Mouse (Mus musculus): ENCODE results near the gene Uchl3.
A peak's percentile ranks its signal among the peaks of the same experiment; 100 is the strongest.

The Uchl3 gene

DNA sequence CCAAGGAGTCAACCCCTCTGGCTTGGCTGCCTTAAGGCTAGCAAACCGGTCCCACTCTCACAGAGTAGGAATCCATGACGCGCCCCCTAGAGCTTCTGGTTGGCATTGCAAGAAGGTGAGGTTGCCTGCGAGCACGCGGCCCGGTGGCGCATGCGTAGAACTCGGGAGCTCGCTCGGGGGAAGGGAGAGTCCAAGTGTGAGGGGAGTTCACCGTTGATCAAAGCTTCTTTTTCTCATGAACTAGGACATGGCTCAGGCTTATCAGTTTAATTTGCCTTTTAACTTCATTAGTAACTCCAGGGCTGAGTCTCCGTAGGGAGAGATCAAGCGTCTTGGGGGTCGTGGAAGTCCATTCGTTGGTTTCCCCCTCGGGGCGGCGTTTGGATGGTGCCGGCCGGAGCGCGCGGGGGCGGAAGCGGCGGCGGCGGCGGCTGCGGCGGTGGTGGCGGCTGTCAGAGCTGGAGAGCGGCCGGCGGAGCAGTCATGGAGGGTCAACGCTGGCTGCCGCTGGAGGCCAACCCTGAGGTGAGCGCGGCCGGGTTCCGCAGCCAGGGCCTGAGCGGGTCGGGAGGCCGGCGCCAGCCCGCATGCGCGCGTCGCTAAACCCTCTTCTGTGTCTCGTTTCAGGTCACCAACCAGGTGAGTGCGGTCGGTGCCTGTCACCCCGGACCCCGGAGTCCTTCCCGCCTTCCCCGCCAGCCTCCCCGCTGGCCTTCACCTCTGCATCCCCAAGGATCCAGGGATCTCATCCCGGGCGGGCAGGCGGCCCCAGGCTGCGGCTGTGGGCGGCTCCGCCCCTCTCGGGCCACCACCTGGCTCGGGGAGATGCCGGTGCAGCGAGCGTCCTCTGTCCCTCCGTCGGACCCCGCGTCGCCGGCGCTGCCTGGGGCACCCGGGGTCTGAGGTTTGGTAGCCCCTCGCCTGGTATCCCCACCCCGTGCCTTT lies at the start of gene Uchl3:
Uchl3 (plus strand) TSS at position 387 of the 945 bp plus-strand sequence.
- peak; percentile 96 for DNase-seq (ENCODE audit: low read depth, low spot score)

DNA sequence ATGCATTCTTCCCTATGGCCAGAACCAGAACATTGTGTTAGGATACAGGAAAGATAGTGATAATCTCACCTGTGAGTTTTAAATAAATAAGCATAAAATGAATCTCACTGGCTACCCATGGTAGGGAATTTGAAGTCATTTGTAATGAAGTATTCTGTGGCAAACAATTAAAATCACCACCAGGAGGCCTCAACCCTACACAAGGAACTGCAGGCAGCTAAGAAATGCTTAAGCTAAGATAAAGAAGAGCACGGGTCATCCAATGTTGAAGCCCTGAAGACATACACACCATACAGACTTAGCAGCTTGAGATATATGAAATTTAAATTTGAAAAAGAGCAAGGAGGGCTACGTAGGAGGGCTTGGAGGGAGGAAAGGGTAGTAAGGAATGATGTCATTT lies 47.9 kb upstream of the Uchl3 start:
- DNase-seq (ENCODE audit: low read depth, low spot score): no peak

DNA sequence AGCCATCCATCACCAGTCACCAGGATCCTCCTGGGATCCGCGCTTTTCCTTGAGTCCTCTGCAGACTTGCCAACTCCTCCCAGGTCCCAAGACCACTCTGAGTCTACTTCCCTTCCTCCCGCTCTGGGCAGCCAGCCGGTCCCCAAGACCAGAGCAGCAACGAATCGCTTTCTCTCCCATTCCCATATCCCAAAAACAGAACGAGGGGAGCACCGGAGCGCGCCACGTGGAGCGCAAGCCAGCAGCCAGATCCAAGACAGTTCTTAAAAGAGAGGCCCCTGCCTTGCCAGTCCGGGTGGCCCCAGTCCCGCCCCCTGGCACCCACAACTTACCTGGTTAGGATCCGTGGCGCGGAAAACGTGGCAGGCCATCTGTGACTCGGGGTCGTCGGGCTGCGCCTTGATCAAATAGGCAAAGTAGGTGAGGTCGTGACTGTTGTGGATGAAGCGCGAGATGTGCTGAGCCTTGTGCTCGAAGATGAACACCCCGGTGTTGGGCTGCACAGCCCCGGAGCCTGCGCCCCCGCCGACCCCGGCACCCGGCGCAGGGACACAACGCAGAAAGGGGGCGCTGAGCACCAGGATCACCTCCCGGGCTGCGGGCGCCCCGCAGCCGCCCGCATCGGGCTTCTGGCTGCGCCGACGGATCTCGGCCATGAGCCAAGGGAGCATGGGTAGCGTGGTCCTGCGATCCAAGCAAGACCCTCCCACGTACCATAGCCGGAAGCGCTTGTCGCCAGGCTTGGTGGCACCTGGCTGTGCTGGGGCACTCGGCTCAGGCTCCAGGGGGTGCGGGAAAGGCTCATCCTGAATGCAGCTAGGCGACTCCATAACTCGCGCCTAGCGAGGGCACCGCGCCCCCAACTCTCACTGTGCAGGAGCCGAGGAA lies 45.9 kb upstream of the Uchl3 start:
- peak; percentile 31 for DNase-seq (ENCODE audit: low read depth, low spot score)

GRCm38 (mm10) chr14:101608519-101609368 lies 45.0 kb upstream of the Uchl3 start, which contains the start of gene Tbc1d4:
Gene Tbc1d4 (minus strand): TSS chr14:101609191.
- peak; percentile 77 for DNase-seq (ENCODE audit: low read depth, low spot score)

GRCm38 (mm10) chr14:101610701-101611100 lies 43.1 kb upstream of the Uchl3 start:
- no peak for DNase-seq (ENCODE audit: low read depth, low spot score)

GRCm38 (mm10) chr14:101613206-101613605 lies 40.6 kb upstream of the Uchl3 start:
- no peak for DNase-seq (ENCODE audit: low read depth, low spot score)

DNA sequence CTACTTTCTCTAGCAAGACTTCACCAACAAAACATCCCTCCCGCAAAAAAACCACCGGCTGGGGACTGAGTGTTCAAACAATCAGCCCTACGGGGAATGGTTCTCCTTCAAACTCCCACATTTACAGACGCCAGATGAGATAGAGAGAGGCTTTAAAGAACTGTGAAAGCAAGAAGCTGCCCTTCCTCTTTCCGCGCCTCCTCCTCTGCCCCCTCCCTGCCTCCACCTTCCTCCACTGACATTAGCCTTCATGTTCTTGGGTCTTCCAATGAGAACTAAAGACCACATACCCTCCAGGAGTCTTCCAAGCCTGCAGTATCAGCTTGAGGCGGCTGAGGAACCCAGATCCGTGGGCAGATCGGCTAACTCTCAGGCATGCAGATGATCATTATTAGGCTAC lies 37.6 kb upstream of the Uchl3 start:
- no peak for DNase-seq (ENCODE audit: low read depth, low spot score)

DNA sequence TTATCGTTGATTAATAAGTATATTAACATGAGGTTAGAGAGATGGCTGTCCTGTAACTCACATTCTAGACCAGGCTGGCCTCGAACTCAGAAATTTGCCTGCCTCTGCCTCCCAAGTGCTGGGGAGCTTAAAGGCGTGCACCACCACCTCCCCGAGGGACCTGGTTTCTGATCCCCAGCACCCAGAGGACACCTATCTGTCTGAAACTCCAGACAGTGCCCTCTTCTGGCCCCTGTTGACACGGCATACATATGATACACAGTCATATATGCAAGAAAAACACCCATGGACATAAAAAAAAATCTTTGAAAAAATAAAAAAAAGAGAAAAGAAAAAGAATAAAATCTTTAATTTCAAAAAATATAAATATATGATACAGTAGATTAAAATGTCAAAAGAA lies 36.1 kb upstream of the Uchl3 start:
- no peak for DNase-seq (ENCODE audit: low read depth, low spot score)

- no peak for DNase-seq (ENCODE audit: low read depth, low spot score)
Observed at GRCm38 (mm10) chr14:101630548-101630947, 23.2 kb upstream of the Uchl3 start.

DNA sequence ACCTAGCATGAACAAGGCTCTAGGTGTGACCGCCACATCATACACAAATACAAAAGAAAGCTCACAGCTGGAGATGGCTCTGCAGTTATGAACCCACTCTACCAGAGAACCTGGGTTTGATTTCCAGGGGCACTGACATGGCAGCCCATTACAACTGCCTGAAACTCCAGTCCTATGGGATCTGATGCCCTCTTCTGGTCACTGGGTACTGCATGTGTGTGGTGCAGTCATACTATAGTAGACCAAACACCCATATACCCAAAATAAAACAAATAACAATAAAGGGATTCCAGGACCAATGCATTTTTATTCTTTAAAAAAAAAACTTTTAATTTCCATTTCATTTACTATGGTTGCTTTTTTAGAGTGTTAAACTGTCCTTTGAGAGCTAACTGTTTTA lies 18.0 kb upstream of the Uchl3 start:
- no peak for DNase-seq (ENCODE audit: low read depth, low spot score)

DNA sequence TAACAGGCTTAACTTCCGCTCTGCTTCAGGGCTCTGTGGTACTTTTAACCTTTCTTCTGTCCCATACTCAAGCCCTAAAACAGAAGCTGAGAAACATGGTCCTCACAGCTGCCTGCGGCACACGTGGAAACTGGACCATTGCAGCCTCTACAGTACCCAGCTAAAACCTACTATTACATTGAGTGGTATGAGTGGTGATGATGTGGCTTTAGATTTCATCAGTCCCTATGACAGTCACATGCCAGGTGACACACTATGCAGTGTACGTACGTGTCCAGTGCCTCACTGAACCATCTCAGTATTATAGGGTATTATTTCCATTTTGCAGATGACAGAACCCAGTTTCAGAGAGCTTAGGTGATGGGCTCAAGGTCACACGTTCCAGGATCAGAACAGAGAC lies 16.4 kb upstream of the Uchl3 start:
- DNase-seq (ENCODE audit: low read depth, low spot score): no peak

- DNase-seq (ENCODE audit: low read depth, low spot score): peak; percentile 89
Observed at GRCm38 (mm10) chr14:101640153-101640843, 13.5 kb upstream of the Uchl3 start, which contains the start of gene Commd6. Gene Commd6 (minus strand): TSS chr14:101640686.

DNA sequence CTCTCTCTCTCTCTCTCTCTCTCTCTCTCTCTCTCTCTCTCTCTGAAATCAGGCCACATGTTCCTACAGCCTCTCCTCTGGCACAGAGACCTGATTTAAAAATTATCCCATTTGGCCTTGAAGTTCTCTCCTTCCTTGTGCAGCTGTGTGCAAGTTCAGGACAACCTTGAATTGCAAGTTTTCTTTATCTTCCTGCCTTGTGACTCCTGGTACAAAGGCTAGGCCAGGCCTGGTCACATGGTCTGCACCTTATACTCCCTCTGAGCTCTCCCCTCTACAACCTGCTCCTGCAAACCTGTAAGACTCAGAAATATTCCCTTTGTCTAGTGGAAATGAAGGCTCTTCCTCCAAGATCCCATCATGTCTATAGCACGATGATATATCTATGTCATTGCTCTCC lies 8.8 kb upstream of the Uchl3 start:
- no peak for DNase-seq (ENCODE audit: low read depth, low spot score)

GRCm38 (mm10) chr14:101650551-101650950 lies 3.2 kb upstream of the Uchl3 start:
- DNase-seq (ENCODE audit: low read depth, low spot score): no peak

DNA sequence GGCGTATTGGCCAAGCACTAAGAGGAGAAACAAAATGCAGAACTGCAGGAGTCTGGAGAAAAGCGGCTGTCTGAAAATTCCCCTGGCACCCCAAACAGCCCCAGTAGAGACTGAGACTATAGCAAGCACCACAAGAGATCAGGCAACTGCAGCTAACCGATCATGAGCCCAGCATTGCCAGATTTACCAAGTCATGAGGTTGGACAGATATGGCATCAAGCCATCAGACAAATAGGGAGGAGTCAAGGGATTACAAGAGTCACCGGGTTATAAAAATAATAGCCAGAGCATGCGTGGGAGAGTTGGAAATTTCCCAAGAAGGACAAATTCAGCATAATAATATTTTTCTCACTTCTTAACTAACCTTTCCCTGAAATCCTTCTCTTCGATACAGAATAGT lies 1.2 kb upstream of the Uchl3 start:
- DNase-seq (ENCODE audit: low read depth, low spot score): no peak

GRCm38 (mm10) chr14:101654526-101654909 lies 751 bp downstream of the Uchl3 start:
- peak; percentile 13 for DNase-seq (ENCODE audit: low read depth, low spot score)

DNA sequence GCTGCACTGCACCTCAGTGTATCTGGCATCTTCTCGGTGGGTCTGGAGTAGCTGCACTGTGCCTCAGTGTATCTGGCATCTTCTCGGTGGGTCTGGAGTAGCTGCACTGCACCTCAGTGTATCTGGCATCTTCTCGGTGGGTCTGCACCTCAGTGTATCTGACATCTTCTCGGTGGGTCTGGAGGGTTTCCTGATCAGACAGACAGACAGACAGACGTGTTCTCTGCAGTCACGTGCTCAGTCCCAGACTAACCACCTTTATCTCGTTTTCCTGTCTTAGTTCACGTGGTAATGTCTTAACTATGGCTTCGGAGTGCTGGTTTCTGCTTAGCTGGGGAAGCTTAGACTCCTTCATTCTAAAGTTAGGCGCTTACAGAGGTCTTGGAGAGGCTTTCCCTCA lies 2.5 kb downstream of the Uchl3 start:
- no peak for DNase-seq (ENCODE audit: low read depth, low spot score)

DNA sequence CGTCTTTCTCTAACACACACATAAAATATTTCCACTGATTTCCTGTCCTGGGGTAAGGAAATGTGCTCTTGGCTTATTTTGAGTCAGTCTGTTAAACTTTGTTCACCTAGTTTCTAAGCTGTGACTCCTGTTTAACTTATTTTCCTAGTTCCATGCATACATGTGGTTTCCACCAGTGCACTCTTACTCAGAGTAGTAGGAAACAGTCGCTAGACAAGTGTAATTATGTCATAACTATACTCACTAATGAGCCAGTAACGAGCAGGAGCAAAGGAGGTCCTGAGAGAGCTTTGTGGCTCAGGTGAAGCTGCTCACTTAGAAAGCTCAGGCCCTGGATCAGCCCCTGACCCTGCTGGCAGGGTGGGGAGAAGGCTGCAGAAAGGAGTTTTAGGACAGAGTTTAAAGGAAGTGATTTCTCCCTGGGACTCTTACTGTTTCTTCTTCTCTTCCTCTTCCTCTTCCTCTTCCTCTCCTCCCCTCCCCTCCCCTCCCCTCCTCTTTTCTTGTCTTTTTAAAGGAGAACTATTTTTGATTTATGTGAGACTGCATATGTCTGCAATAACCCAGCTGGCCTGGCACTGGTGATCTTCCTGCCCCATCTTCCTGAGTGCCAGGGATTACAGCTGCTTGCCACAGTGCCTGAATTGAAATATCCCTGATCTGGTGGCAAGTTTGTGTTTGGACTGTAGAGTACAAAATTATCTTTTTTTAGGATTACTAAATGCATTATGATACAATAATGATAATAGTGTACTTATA lies 8.1 kb downstream of the Uchl3 start:
- DNase-seq (ENCODE audit: low read depth, low spot score): no peak

- DNase-seq (ENCODE audit: low read depth, low spot score): no peak
Observed at GRCm38 (mm10) chr14:101664274-101664673, 10.5 kb downstream of the Uchl3 start.

- no peak for DNase-seq (ENCODE audit: low read depth, low spot score)
Observed at GRCm38 (mm10) chr14:101666056-101666455, 12.3 kb downstream of the Uchl3 start.
